In genomic region chr1:173366701-173367355, GRCm38 (mm10) we compare ENCODE assay signal across 8 mouse cellular contexts. TPM values are rescaled to one million over a fixed set of nuclear protein-coding genes. Genes with fewer than 3 reads are reported as not detected.
DNase-seq lines count a peak whose midpoint lies in the region; ATAC-seq and TF ChIP-seq lines count a peak whose summit lies in the region.

No protein-coding gene starts in this region.

- DNase-seq in kidney, adult 8-10 months, result no peak
- peak; percentile 59 to 66 for DNase-seq in cerebellum, postnatal 14 days
- DNase-seq in hindbrain, embryonic 11.5 days (ENCODE audit: low spot score), result peak; percentile 69
- DNase-seq in liver, embryonic 11.5 days (ENCODE audit: low spot score), result no peak
- no peak for DNase-seq in lung, postnatal 25 days (ENCODE audit: low spot score)
- no peak for DNase-seq in urinary bladder, adult 18-20 months (ENCODE audit: low spot score in 2 of 2)

- H3K27me3 ChIP-seq in kidney, embryonic 16.5 days (ENCODE audit: insufficient read depth, low read length), result peaks cover 52% of the 10 kb centered on the region
- 0 out of 2 replicates have a peak, but pooled peaks cover 4% of the 10 kb centered on the region for H3K27me3 ChIP-seq in hindbrain, embryonic 11.5 days (ENCODE audit: control insufficient read depth, insufficient read depth, low read length)
- H3K27me3 ChIP-seq in liver, embryonic 11.5 days (replicated peaks; ENCODE audit: control insufficient read depth, insufficient read depth, low read length), result peaks cover 54% of the 10 kb centered on the region
- H3K27me3 ChIP-seq in small intestine, adult 2 months (ENCODE audit: control insufficient read depth, insufficient read depth, low read length), result peaks cover 16% of the 10 kb centered on the region

- no peak for TF ChIP-seq CTCF in small intestine, adult 2 months (IDR thresholded peaks at IDR 0.05; ENCODE audit: extremely low read depth, insufficient read length, insufficient replicate concordance, low read depth, low read length)

- peaks cover 14% of the 10 kb centered on the region; the same call in 1 of the 2 replicates for H3K4me1 ChIP-seq in kidney, embryonic 16.5 days (ENCODE audit: insufficient read depth, low read length)
- no peaks in the 10 kb centered on the region; the same call in 1 of the 2 replicates for H3K4me1 ChIP-seq in hindbrain, embryonic 11.5 days (replicated peaks; ENCODE audit: control insufficient read depth, insufficient read depth, low read length)
- peaks cover 3% of the 10 kb centered on the region; the same call in 1 of the 2 replicates for H3K4me1 ChIP-seq in liver, embryonic 11.5 days (replicated peaks; ENCODE audit: control insufficient read depth, insufficient read depth, low read length)
- H3K4me1 ChIP-seq in small intestine, adult 2 months (ENCODE audit: control insufficient read depth, insufficient read depth, insufficient read length, low read length), result no peaks in the 10 kb centered on the region

- no peak for TF ChIP-seq POLR2A in small intestine, adult 2 months (IDR thresholded peaks at IDR 0.05; ENCODE audit: low read depth, low read length)

- no peaks in the 10 kb centered on the region for H3K36me3 ChIP-seq in kidney, embryonic 16.5 days (ENCODE audit: insufficient read depth, low read length)
- H3K36me3 ChIP-seq in hindbrain, embryonic 11.5 days (ENCODE audit: control insufficient read depth, insufficient read depth, low read length), result no peaks in the 10 kb centered on the region
- H3K36me3 ChIP-seq in liver, embryonic 11.5 days (ENCODE audit: control insufficient read depth, insufficient read depth, low read length), result no peaks in the 10 kb centered on the region
- H3K36me3 ChIP-seq in small intestine, adult 2 months (ENCODE audit: control insufficient read depth, insufficient read depth, low read length), result no peaks in the 10 kb centered on the region

- peak overlapping the region; percentile 82 for H3K4me2 ChIP-seq in kidney, embryonic 16.5 days (replicated peaks; ENCODE audit: low read depth, low read length)
- H3K4me2 ChIP-seq in hindbrain, embryonic 11.5 days (replicated peaks; ENCODE audit: low read depth, low read length), result peak overlapping the region; percentile 84
- peak overlapping the region; percentile 75 for H3K4me2 ChIP-seq in liver, embryonic 11.5 days

- peak overlapping the region; percentile 43 for H3K4me3 ChIP-seq in kidney, embryonic 16.5 days (ENCODE audit: low read length)
- peak overlapping the region; percentile 83 for H3K4me3 ChIP-seq in hindbrain, embryonic 11.5 days (ENCODE audit: low read depth, low read length)
- peak overlapping the region; percentile 52 for H3K4me3 ChIP-seq in liver, embryonic 11.5 days (ENCODE audit: low read depth, low read length)
- H3K4me3 ChIP-seq in small intestine, adult 2 months (ENCODE audit: low read depth, low read length), result peak overlapping the region; percentile 40

- H3K9ac ChIP-seq in kidney, embryonic 16.5 days (replicated peaks; ENCODE audit: low read length), result peak overlapping the region; percentile 6
- H3K9ac ChIP-seq in hindbrain, embryonic 11.5 days (ENCODE audit: low read depth, low read length), result peak overlapping the region; percentile 89
- no peak overlapping the region for H3K9ac ChIP-seq in liver, embryonic 11.5 days (ENCODE audit: low read depth, low read length)

- under 1% methylated on average over 31 of the region's 31 CpGs for WGBS in kidney, embryonic 16.5 days
- WGBS in hindbrain, embryonic 11.5 days, result under 1% methylated on average over 31 of the region's 31 CpGs
- under 1% methylated on average over 31 of the region's 31 CpGs for WGBS in liver, embryonic 11.5 days
- WGBS in small intestine, adult 2 months, result 2% methylated on average over 31 of the region's 31 CpGs

- H3K27ac ChIP-seq in kidney, embryonic 16.5 days (ENCODE audit: low read length), result no peak overlapping the region
- peak overlapping the region; percentile 71 for H3K27ac ChIP-seq in hindbrain, embryonic 11.5 days (ENCODE audit: low read depth, low read length)
- H3K27ac ChIP-seq in liver, embryonic 11.5 days (ENCODE audit: low read depth, low read length), result no peak overlapping the region
- no peak overlapping the region for H3K27ac ChIP-seq in small intestine, adult 2 months (ENCODE audit: insufficient read depth, low read depth, low read length)

- ATAC-seq in kidney, embryonic 16.5 days (ENCODE audit: low FRiP score, low TSS enrichment), result peak; percentile 24; the same call in 1 of the 2 replicates
- ATAC-seq in hindbrain, embryonic 11.5 days (ENCODE audit: low FRiP score), result peak; percentile 77
- ATAC-seq in liver, embryonic 11.5 days (replicated peaks; ENCODE audit: low FRiP score), result 0 out of 2 replicates have a peak, but pooled peaks have one; percentile 35

- no peaks in the 10 kb centered on the region for H3K9me3 ChIP-seq in kidney, embryonic 16.5 days (ENCODE audit: low read length)
- H3K9me3 ChIP-seq in hindbrain, embryonic 11.5 days (ENCODE audit: control insufficient read depth, low read length), result no peaks in the 10 kb centered on the region
- H3K9me3 ChIP-seq in liver, embryonic 11.5 days (ENCODE audit: control insufficient read depth, low read length), result no peaks in the 10 kb centered on the region

RNA-seq across cellular contexts. Expression of gene Cadm3, which starts 0.7 kb away (rescaled TPM):
- polyA plus RNA-seq in kidney, embryonic 16.5 days (2015; fragmentation: Nextera tagmentation; extraction: Ambion mirVana), result 1.1 and 1.4 TPM in 2 replicates
- 29.8 and 30.7 TPM in 2 replicates for polyA plus RNA-seq in hindbrain, embryonic 11.5 days (2014; fragmentation: Nextera tagmentation; extraction: Ambion mirVana)
- polyA plus RNA-seq in liver, embryonic 11.5 days (2014; fragmentation: Nextera tagmentation; extraction: Ambion mirVana), result 1.1 and 1.5 TPM in 2 replicates
- 3.8 and 4.9 TPM in 2 replicates for polyA plus RNA-seq in small intestine, adult 2 months (2012; rRNA removed)

RNA-seq across cellular contexts. Expression of gene Aim2, which starts 16.1 kb away (rescaled TPM):
- 2.3 and 3.5 TPM in 2 replicates for polyA plus RNA-seq in kidney, embryonic 16.5 days (2015; fragmentation: Nextera tagmentation; extraction: Ambion mirVana)
- 3.0 and 4.1 TPM in 2 replicates for polyA plus RNA-seq in hindbrain, embryonic 11.5 days (2014; fragmentation: Nextera tagmentation; extraction: Ambion mirVana)
- 1.1 and 3.2 TPM in 2 replicates for polyA plus RNA-seq in liver, embryonic 11.5 days (2014; fragmentation: Nextera tagmentation; extraction: Ambion mirVana)
- polyA plus RNA-seq in small intestine, adult 2 months (2012; rRNA removed), result 1.4 and 1.5 TPM in 2 replicates

RNA-seq across cellular contexts. Expression of gene Ackr1, which starts 33.3 kb away (rescaled TPM):
- 0.45 and 0.75 TPM in 2 replicates for polyA plus RNA-seq in kidney, embryonic 16.5 days (2015; fragmentation: Nextera tagmentation; extraction: Ambion mirVana)
- 5.6 and 6.4 TPM in 2 replicates for polyA plus RNA-seq in hindbrain, embryonic 11.5 days (2014; fragmentation: Nextera tagmentation; extraction: Ambion mirVana)
- polyA plus RNA-seq in liver, embryonic 11.5 days (2014; fragmentation: Nextera tagmentation; extraction: Ambion mirVana), result 15.0 and 16.5 TPM in 2 replicates
- polyA plus RNA-seq in small intestine, adult 2 months (2012; rRNA removed), result 7.9 and 11.1 TPM in 2 replicates

Comparison
In these comparisons a context has a peak if more than half of its experiments do, and no peak if none do; other contexts are left out.
1. ATAC-seq: peak in every context shown above with its lines; median percentile 77 in hindbrain, embryonic 11.5 days; 35 in liver, embryonic 11.5 days; 24 in kidney, embryonic 16.5 days.
2. DNase-seq: peak in cerebellum, postnatal 14 days (2 of 2) and hindbrain, embryonic 11.5 days (single experiment); none in kidney, adult 8-10 months (0 of 2), liver, embryonic 11.5 days (single experiment), lung, postnatal 25 days (single experiment) and urinary bladder, adult 18-20 months (0 of 2).
3. Peak in every context shown above with its lines, with median percentiles within 50 percentile points of each other: H3K4me2 ChIP-seq and H3K4me3 ChIP-seq.